Mouse (Mus musculus) intestine, embryonic 14.5 days (tissue): ENCODE results near the gene Hivep2. TPM values are rescaled to one million over a fixed set of nuclear protein-coding genes. Genes with fewer than 3 reads are reported as not detected.

Source experiments
- ATAC-seq: fragments of 200-750 bp; cut with Nextera tagmentation; replicated peaks from 2 replicates; pipeline ENCODE4 v1.8.0; 2017; ENCODE audit warnings: low read depth, moderate number of reproducible peaks, moderate TSS enrichment, moderate library complexity; ENCODE audit not compliant: low FRiP score, low TSS enrichment
- DNase-seq: peaks from one replicate; pipeline ENCODE4 v3.0.0-alpha.2; 2018; ENCODE audit warnings: low spot score
- H3K27ac ChIP-seq: fragments of 300-500 bp; sonication (generic); 2 replicates; pipeline ENCODE4 v1.5.1; 2014; ENCODE audit warnings: low read depth, mild to moderate bottlenecking, control low read depth
- H3K27me3 ChIP-seq: fragments of 300-500 bp; sonication (generic); replicated peaks from 2 replicates; pipeline ENCODE4 v1.6.1; 2014; ENCODE audit warnings: low read length, control low read depth; ENCODE audit not compliant: control insufficient read depth, insufficient read depth
- H3K36me3 ChIP-seq: fragments of 300-500 bp; sonication (generic); 2 replicates; pipeline ENCODE4 v1.6.1; 2014; ENCODE audit warnings: low read length, control low read depth; ENCODE audit not compliant: control insufficient read depth, insufficient read depth
- H3K4me1 ChIP-seq: fragments of 300-500 bp; sonication (generic); replicated peaks from 2 replicates; pipeline ENCODE4 v1.6.1; 2014; ENCODE audit warnings: low read length, control low read depth, mixed read lengths; ENCODE audit not compliant: control insufficient read depth, insufficient read depth
- H3K4me2 ChIP-seq: fragments of 300-500 bp; sonication (generic); 2 replicates; pipeline ENCODE4 v1.6.1; 2014; ENCODE audit warnings: low read length
- H3K4me3 ChIP-seq: fragments of 300-500 bp; sonication (generic); 2 replicates; pipeline ENCODE4 v1.5.1; 2014; ENCODE audit warnings: low read depth, low read length, control low read depth, mixed read lengths
- H3K9ac ChIP-seq: fragments of 300-500 bp; sonication (generic); 2 replicates; pipeline ENCODE4 v1.6.1; 2014; ENCODE audit warnings: mild to moderate bottlenecking, low read length
- H3K9me3 ChIP-seq: fragments of 300-500 bp; sonication (generic); 2 replicates; pipeline ENCODE4 v1.6.1; 2016; ENCODE audit warnings: low read length, control low read depth; ENCODE audit not compliant: control insufficient read depth
- WGBS: fragments of 180-500 bp; shearing (Covaris S2); extraction: QIAGEN DNeasy Blood & Tissue Kit; methylation state at CpG from one replicate; pipeline ENCODE4 v1.1.7; 2014; 5-methylcytosine and 5-hydroxymethylcytosine counted together
- polyA plus RNA-seq: library from polyadenylated mRNA; unstranded; fragments of >200 nt; fragmentation: Nextera tagmentation; extraction: Ambion mirVana; gene quantifications from 2 replicates; pipeline ENCODE4 v1.2.1, GENCODE M21; 2014

The Hivep2 gene
- polyA plus RNA-seq, 1 experiment from 2014 or later = 7.1 TPM

DNA sequence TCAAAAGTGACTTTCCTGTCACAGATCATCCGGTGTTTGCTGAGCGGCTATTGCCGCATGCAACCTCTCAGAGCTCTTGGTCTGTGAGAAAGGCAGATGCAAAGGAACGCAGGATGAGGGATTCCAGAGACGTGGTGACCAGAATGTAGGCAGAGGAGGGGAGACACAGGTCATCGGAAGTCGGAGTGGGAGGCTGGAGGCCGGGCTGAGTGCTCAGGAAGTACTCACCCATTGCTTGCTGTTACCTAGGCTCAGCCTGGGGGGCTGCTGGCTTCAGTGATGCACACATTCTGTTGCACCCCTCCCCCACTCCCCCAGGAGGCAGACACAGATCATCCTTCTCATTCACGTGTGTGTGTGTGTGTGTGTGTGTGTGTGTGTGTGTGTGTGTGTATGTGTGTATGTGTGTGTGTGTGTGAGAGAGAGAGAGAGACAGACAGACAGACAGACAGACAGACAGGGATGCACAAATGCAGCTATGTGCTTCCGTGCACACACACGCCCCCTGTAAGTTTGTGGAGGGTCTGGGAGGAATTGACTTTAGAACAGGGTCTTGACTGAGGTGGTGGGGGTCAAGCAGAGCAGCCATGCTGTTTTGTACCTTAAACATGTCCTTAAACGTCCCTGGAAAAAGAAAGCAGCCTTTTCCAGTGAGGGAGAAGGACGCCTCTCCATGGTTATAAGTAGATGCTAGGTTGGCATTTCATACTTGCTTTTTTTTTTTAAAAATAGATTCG is 78.3 kb downstream of the Hivep2 start:
- Histone ChIP-seq H3K27ac (no peak overlapping the region), H3K4me1 (peaks cover 21% of the 10 kb centered on the region), H3K4me3 (no peak overlapping the region), H3K9me3 (no peaks in the 10 kb centered on the region), H3K4me2 (no peak overlapping the region), H3K9ac (no peak overlapping the region), H3K27me3 (no peaks in the 10 kb centered on the region), H3K36me3 (no peaks in the 10 kb centered on the region)
- ATAC-seq = no peak; the same call in 1 of the 2 replicates
- DNase-seq = no peak
- 40% methylated on average over 14 of the region's 14 CpGs for WGBS

DNA sequence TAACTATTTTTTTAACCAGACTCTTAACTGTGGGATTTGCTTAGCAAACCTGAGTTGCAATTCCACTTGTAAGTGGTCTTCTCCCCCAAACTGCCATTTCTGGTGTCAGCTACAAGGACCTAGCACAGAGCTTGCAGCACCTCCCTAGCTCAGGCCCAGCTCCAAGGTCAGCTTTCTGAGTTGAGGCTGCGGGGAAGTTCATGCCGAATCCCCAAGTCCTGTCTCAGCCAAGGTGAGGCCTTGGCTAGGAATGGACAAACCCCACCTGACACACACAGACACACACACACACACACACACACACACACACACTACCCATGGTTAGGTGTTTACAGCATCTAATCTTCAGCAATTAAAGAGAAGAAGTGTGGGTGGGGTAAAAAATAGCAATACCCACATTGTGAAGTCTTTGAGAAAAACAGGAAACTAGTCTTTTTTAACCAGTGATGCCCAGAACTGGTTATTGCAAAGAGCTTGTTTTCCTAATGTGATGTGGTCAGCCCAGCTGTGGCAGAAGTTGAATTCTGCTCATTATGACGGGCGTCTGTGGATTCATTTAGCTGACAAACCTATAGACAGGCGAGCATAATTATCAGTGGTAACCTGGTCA is 79.0 kb downstream of the Hivep2 start:
- H3K4me2 ChIP-seq = no peak overlapping the region
- no peak for ATAC-seq
- no peak for DNase-seq
- H3K4me1 ChIP-seq = peaks cover 22% of the 10 kb centered on the region
- H3K27me3 ChIP-seq = no peaks in the 10 kb centered on the region
- H3K9me3 ChIP-seq = no peaks in the 10 kb centered on the region
- no peak overlapping the region for H3K9ac ChIP-seq
- no peak overlapping the region for H3K27ac ChIP-seq
- H3K36me3 ChIP-seq = no peaks in the 10 kb centered on the region
- 76% methylated on average over 5 of the region's 5 CpGs for WGBS
- no peak overlapping the region for H3K4me3 ChIP-seq

DNA sequence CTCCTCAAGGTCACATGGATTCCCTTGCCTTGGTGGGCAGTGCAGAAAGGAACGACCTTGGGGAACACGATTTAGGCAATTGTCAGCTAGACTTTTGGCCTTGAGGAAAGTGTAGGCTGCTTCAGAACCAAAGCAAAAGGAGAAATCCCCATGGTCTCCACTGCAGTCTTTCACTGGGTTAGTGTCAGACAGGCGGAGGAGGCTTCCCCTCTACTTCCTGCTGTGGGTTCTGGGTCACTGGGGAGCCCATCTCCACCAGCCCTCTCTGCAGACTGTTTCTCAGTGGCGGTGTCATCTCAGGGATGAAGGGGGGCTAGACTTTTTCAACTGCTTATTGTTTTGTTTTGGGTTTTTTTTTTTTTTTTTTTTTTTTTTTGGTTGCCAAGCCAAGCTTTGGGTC is 79.9 kb downstream of the Hivep2 start:
- no peak overlapping the region for H3K4me3 ChIP-seq
- no peak overlapping the region for H3K9ac ChIP-seq
- peaks cover 22% of the 10 kb centered on the region for H3K4me1 ChIP-seq
- H3K9me3 ChIP-seq = no peaks in the 10 kb centered on the region
- H3K4me2 ChIP-seq = no peak overlapping the region
- H3K27me3 ChIP-seq = no peaks in the 10 kb centered on the region
- ATAC-seq (no peak), DNase-seq (no peak)
- WGBS = 54% methylated on average over 4 of the region's 4 CpGs
- H3K36me3 ChIP-seq = no peaks in the 10 kb centered on the region
- 0 out of 2 replicates have a peak overlapping the region, but pooled peaks have one; percentile 10 for H3K27ac ChIP-seq

DNA sequence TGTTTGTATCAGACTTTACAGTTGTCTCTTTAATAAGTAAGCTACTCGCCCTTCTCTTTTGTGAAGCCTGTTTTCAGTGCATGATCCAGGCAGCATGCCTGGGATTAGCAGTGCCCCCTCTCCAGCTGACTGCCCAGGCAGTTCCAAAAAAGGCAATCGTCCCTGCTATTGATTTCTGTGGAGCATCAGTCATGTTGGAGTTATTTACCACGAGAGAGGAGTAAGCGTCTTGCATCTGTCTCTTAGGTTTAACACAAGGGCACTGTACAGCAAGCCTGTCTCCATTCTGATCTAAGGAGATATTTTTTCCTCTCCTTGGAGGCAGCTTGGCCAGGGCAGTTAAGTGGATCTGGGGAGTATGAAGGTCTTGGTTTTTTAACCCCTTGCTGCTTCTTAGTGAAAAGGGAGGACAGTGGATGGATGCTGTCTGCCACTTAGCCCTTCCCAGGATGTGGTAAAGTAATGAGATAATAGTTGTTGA is 80.3 kb downstream of the Hivep2 start:
- H3K4me2 ChIP-seq = no peak overlapping the region
- no peak overlapping the region for H3K9ac ChIP-seq
- DNase-seq (peak; percentile 46), ATAC-seq (no peak)
- 28% methylated on average over 4 of the region's 4 CpGs for WGBS
- no peaks in the 10 kb centered on the region for H3K9me3 ChIP-seq
- peaks cover 22% of the 10 kb centered on the region for H3K4me1 ChIP-seq
- H3K27me3 ChIP-seq = no peaks in the 10 kb centered on the region
- no peak overlapping the region for H3K4me3 ChIP-seq
- H3K27ac ChIP-seq = no peak overlapping the region; the same call in 1 of the 2 replicates
- no peaks in the 10 kb centered on the region for H3K36me3 ChIP-seq

DNA sequence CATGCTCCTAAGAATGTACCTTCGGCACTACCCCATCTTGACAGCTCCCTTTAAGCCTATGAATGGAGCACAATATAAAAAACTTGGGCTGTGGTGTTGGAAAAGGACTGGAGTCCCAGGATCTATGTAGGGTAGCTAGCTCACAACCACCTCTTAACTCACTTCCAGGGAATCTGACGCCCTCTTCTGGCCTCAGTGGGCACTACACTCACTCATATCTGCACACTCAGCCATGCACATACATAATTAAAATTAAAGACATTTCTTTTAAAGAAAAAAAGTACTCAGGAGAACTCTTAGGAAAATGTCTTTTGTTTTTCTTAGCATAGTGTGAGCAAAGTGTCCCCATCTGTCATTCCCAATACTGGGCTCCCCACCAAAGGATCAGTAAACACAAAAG is 81.1 kb downstream of the Hivep2 start:
- Histone ChIP-seq H3K4me2 (no peak overlapping the region), H3K27ac (no peak overlapping the region), H3K36me3 (no peaks in the 10 kb centered on the region), H3K4me1 (peaks cover 22% of the 10 kb centered on the region), H3K4me3 (no peak overlapping the region), H3K9me3 (no peaks in the 10 kb centered on the region), H3K9ac (no peak overlapping the region), H3K27me3 (no peaks in the 10 kb centered on the region)
- no peak for ATAC-seq
- WGBS = 68% methylated on average over 2 of the region's 2 CpGs
- peak; percentile 52 for DNase-seq

DNA sequence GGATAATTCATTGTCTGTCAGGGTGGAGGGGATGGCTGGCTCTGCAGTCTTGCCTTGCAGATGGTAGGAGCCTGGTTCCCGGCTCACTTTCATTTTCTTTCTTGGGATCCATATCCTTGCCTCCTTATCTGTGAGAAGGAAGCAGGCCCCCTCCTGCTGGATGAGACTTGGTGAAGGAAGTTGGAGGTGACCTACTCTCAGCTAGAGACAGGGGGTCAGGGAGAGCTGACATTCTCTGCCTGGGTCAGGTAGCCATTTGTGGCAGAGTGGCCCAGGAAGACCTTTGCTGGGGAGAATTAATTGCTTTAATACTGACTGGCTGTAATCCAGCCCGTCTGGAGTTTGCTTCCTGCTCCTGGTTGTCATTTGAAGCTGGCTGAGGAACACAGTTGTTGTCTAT is 81.8 kb downstream of the Hivep2 start:
- no peak overlapping the region for H3K4me3 ChIP-seq
- DNase-seq (peak; percentile 49), ATAC-seq (no peak)
- 34% methylated on average over 2 of the region's 2 CpGs for WGBS
- no peak overlapping the region for H3K4me2 ChIP-seq
- no peak overlapping the region for H3K27ac ChIP-seq
- no peaks in the 10 kb centered on the region for H3K9me3 ChIP-seq
- no peaks in the 10 kb centered on the region for H3K36me3 ChIP-seq
- H3K9ac ChIP-seq = no peak overlapping the region
- no peaks in the 10 kb centered on the region for H3K27me3 ChIP-seq
- H3K4me1 ChIP-seq = peaks cover 22% of the 10 kb centered on the region

DNA sequence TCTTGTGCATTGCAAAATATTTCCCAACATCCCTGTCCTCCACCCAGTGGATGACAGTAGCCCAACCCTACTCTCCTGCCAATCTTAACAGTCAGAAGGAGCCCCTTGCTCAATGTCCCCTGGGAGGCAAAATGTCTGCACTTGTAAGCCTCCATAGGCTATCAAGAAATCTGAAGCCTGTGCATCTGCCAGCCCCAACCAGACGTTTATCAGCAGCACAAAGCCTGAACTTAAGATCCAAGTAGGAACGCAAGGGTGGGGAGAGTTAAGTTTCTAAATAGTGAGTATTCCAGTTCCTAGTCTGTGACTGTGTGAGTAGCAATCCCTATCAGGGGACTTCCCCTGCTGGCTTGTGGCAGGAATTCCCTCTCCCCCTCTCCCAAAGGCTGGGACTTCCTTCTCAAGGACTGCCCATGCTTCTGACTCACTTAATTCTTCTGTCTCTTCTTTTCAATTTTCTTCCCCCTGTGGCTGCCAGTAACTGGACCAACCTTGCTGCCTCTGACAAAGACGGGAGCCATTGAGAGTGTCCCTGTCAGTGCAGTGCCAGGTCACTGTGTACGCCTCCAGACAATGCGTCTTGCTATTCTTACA is 82.5 kb downstream of the Hivep2 start:
- ATAC-seq (no peak), DNase-seq (peak; percentile 47)
- Histone ChIP-seq H3K9ac (no peak overlapping the region), H3K36me3 (no peaks in the 10 kb centered on the region), H3K9me3 (no peaks in the 10 kb centered on the region), H3K27ac (no peak overlapping the region), H3K4me2 (no peak overlapping the region), H3K4me3 (no peak overlapping the region), H3K4me1 (peaks cover 26% of the 10 kb centered on the region), H3K27me3 (no peaks in the 10 kb centered on the region)
- WGBS = 56% methylated on average over 5 of the region's 5 CpGs

DNA sequence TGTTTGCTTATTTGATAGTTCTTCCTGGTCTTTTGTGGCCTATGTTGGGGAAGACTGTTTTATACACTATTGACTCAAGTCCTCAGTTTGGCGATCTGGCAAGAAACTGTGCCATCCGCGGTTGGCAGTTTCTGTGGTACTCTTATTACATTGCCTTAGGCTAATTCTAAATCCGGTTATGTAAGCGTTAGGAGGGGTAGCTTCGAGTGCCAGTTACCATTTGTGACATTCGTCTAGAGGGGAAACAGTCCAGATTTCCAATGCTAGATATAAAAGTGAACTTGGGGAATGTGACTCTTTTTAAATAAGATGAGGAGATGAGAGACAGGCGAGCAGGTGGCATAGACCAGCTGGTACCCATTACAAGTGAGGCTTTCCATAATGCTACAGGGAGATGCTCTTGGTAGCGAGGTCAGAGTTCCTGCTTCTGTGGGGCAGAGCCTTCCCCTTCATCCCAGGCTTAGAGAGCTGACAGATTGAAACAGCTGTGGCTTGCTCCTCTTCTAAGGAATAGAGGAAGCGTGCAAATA is 83.1 kb downstream of the Hivep2 start:
- Histone ChIP-seq H3K27me3 (no peaks in the 10 kb centered on the region), H3K36me3 (no peaks in the 10 kb centered on the region), H3K9ac (no peak overlapping the region), H3K27ac (no peak overlapping the region), H3K4me3 (no peak overlapping the region), H3K9me3 (no peaks in the 10 kb centered on the region), H3K4me2 (no peak overlapping the region), H3K4me1 (peaks cover 26% of the 10 kb centered on the region)
- DNase-seq (peak; percentile 27), ATAC-seq (no peak)
- WGBS = 67% methylated on average over 10 of the region's 10 CpGs
